In genomic region chr8:123764671-123765070, GRCm38 (mm10) we compare ENCODE assay signal across 10 mouse cellular contexts. TPM values are rescaled to one million over a fixed set of nuclear protein-coding genes. Genes with fewer than 3 reads are reported as not detected.
DNase-seq lines count a peak whose midpoint lies in the region; ATAC-seq and TF ChIP-seq lines count a peak whose summit lies in the region.
"Had no signal": no experiment of that assay in that cellular context is flagged by ENCODE, and none has a peak within 500 bp of the region (broad histone marks: within the 10 kb centered on the region; RNA-seq: fewer than 3 reads in every experiment).

No protein-coding gene starts in this region.

- TF ChIP-seq POLR2A in brain, embryonic 14.5 days (IDR thresholded peaks at IDR 0.05; ENCODE audit: borderline replicate concordance, extremely low read depth, insufficient read depth, insufficient read length, poor library complexity, severe bottlenecking) = no peak

- no peak overlapping the region for H3K4me3 ChIP-seq in forebrain, embryonic 10.5 days
- no peak overlapping the region for H3K4me3 ChIP-seq in forebrain, embryonic 12.5 days (replicated peaks)
- H3K4me3 ChIP-seq in liver, embryonic 14.5 days (ENCODE audit: insufficient read depth in 1 of 2, low read depth in 2 of 2, low read length in 2 of 2) = no peak overlapping the region
- no peak overlapping the region for H3K4me3 ChIP-seq in liver, embryonic 11.5 days (ENCODE audit: low read depth, low read length)
- H3K4me3 ChIP-seq: hindbrain, embryonic 12.5 days had no signal

- peaks cover 43% of the 10 kb centered on the region for H3K27me3 ChIP-seq in forebrain, embryonic 10.5 days (ENCODE audit: poor library complexity, severe bottlenecking)
- H3K27me3 ChIP-seq in forebrain, embryonic 12.5 days = peaks cover 13% of the 10 kb centered on the region; the same call in 1 of the 2 replicates
- H3K27me3 ChIP-seq in liver, embryonic 14.5 days (ENCODE audit: control insufficient read depth, insufficient read depth, low read length) = no peaks in the 10 kb centered on the region
- peaks cover 11% of the 10 kb centered on the region; the same call in 1 of the 2 replicates for H3K27me3 ChIP-seq in liver, embryonic 11.5 days (replicated peaks; ENCODE audit: control insufficient read depth, insufficient read depth, low read length)
- H3K27me3 ChIP-seq: hindbrain, embryonic 12.5 days had no signal

- H3K36me3 ChIP-seq in forebrain, embryonic 10.5 days (replicated peaks) = no peaks in the 10 kb centered on the region
- H3K36me3 ChIP-seq in forebrain, embryonic 12.5 days (replicated peaks) = no peaks in the 10 kb centered on the region
- H3K36me3 ChIP-seq in liver, embryonic 14.5 days (replicated peaks; ENCODE audit: control insufficient read depth, insufficient read depth, low read depth) = no peaks in the 10 kb centered on the region
- no peaks in the 10 kb centered on the region for H3K36me3 ChIP-seq in liver, embryonic 11.5 days (ENCODE audit: control insufficient read depth, insufficient read depth, low read length)
- H3K36me3 ChIP-seq: hindbrain, embryonic 12.5 days had no signal

- WGBS in forebrain, embryonic 10.5 days = 35% methylated on average over 4 of the region's 4 CpGs
- 38% methylated on average over 4 of the region's 4 CpGs for WGBS in forebrain, embryonic 12.5 days
- 37% methylated on average over 4 of the region's 4 CpGs for WGBS in liver, embryonic 14.5 days (ENCODE audit: insufficient replicate concordance)
- WGBS in liver, embryonic 11.5 days = 35% methylated on average over 4 of the region's 4 CpGs

- peak; percentile 50 for TF ChIP-seq CTCF in liver, embryonic 14.5 days (IDR thresholded peaks at IDR 0.05; ENCODE audit: low read depth)
- TF ChIP-seq CTCF in brain, embryonic 14.5 days (IDR thresholded peaks at IDR 0.05; ENCODE audit: borderline replicate concordance, extremely low read depth, insufficient read depth, insufficient read length) = peak; percentile 49; the same call in 1 of the 2 replicates

- H3K4me2 ChIP-seq in forebrain, embryonic 12.5 days = no peak overlapping the region
- no peak overlapping the region for H3K4me2 ChIP-seq in liver, embryonic 14.5 days (ENCODE audit: low read depth)
- H3K4me2 ChIP-seq in liver, embryonic 11.5 days = no peak overlapping the region
- H3K4me2 ChIP-seq: hindbrain, embryonic 12.5 days had no signal

- no peak for TF ChIP-seq EP300 in liver, embryonic 14.5 days (IDR thresholded peaks at IDR 0.05; ENCODE audit: low read depth)

- ATAC-seq in forebrain, embryonic 12.5 days (ENCODE audit: low FRiP score) = no peak
- no peak for ATAC-seq in liver, embryonic 14.5 days (ENCODE audit: insufficient read depth)
- ATAC-seq in liver, embryonic 11.5 days (replicated peaks; ENCODE audit: low FRiP score) = no peak
- no peak for ATAC-seq in erythroblast, adult 5-6 weeks (replicated peaks; ENCODE audit: low FRiP score, poor library complexity, severe bottlenecking)

- H3K9me3 ChIP-seq in forebrain, embryonic 10.5 days = no peaks in the 10 kb centered on the region
- no peaks in the 10 kb centered on the region for H3K9me3 ChIP-seq in forebrain, embryonic 12.5 days
- no peaks in the 10 kb centered on the region for H3K9me3 ChIP-seq in liver, embryonic 14.5 days (ENCODE audit: control insufficient read depth, low read length)
- no peaks in the 10 kb centered on the region for H3K9me3 ChIP-seq in liver, embryonic 11.5 days (ENCODE audit: control insufficient read depth, low read length)
- H3K9me3 ChIP-seq: hindbrain, embryonic 12.5 days had no signal

- DNase-seq in forebrain, embryonic 10.5 days (ENCODE audit: extremely low spot score, low spot score) = peak; percentile 24
- no peak for DNase-seq in liver, embryonic 14.5 days (ENCODE audit: low read depth in 3 of 3, low spot score in 3 of 3)
- DNase-seq in liver, embryonic 11.5 days (ENCODE audit: low spot score) = no peak
- DNase-seq in brain, embryonic 14.5 days (ENCODE audit: low read depth) = peak; percentile 51
- peak; percentile 71 for DNase-seq in retina, embryonic 14.5 days (ENCODE audit: low spot score)
- no peak for DNase-seq in yolk sac, embryonic 10.5 days (ENCODE audit: low spot score)
- DNase-seq: right cerebral cortex, postnatal 14 days had no signal

- H3K27ac ChIP-seq in forebrain, embryonic 10.5 days = no peak overlapping the region
- no peak overlapping the region for H3K27ac ChIP-seq in forebrain, embryonic 12.5 days
- H3K27ac ChIP-seq in liver, embryonic 14.5 days = no peak overlapping the region
- H3K27ac ChIP-seq in liver, embryonic 11.5 days (ENCODE audit: low read depth, low read length) = no peak overlapping the region
- H3K27ac ChIP-seq: hindbrain, embryonic 12.5 days had no signal

- H3K9ac ChIP-seq in forebrain, embryonic 12.5 days = no peak overlapping the region
- H3K9ac ChIP-seq in liver, embryonic 14.5 days (replicated peaks) = no peak overlapping the region
- H3K9ac ChIP-seq in liver, embryonic 11.5 days (ENCODE audit: low read depth, low read length) = no peak overlapping the region
- H3K9ac ChIP-seq: hindbrain, embryonic 12.5 days had no signal

- H3K4me1 ChIP-seq in forebrain, embryonic 10.5 days = peaks cover 41% of the 10 kb centered on the region
- H3K4me1 ChIP-seq in forebrain, embryonic 12.5 days = peaks cover 25% of the 10 kb centered on the region
- H3K4me1 ChIP-seq in liver, embryonic 14.5 days (replicated peaks; ENCODE audit: control insufficient read depth in 2 of 2, insufficient read depth in 2 of 2, low read length in 1 of 2) = peaks cover 0 to 6% of the 10 kb centered on the region in 2 experiments; a peak in 1 of 4 replicates
- H3K4me1 ChIP-seq in liver, embryonic 11.5 days (replicated peaks; ENCODE audit: control insufficient read depth, insufficient read depth, low read length) = 0 out of 2 replicates have a peak, but pooled peaks cover 9% of the 10 kb centered on the region

RNA-seq across cellular contexts. Expression of gene Rab4a, which starts 41.1 kb away (rescaled TPM):
- polyA plus RNA-seq in forebrain, embryonic 10.5 days (2016; fragmentation: Nextera tagmentation; extraction: Ambion mirVana) = 74.9 and 77.6 TPM in 2 replicates
- polyA plus RNA-seq in forebrain, embryonic 12.5 days (2016; fragmentation: Nextera tagmentation; extraction: Ambion mirVana) = 61.4 and 63.9 TPM in 2 replicates
- polyA plus RNA-seq in liver, embryonic 14.5 days (2012; rRNA removed) = 12.6 and 12.9 TPM in 2 replicates
- 23.7 and 24.2 TPM in 2 replicates for polyA plus RNA-seq in liver, embryonic 14.5 days (2014; fragmentation: Nextera tagmentation; extraction: Ambion mirVana)
- polyA plus RNA-seq in liver, embryonic 11.5 days (2014; fragmentation: Nextera tagmentation; extraction: Ambion mirVana) = 61.8 and 65.9 TPM in 2 replicates
- 48.0 and 49.1 TPM in 2 replicates for polyA plus RNA-seq in brain, embryonic 14.5 days (2012; rRNA removed)
- 2.1 and 8.5 TPM in 2 replicates for total RNA-seq in erythroblast, adult 5-6 weeks (2015; ENCODE audit: low replicate concordance)
- 1.7 and 2.6 TPM in 2 replicates for total RNA-seq in erythroblast, adult 5-6 weeks (2017; ENCODE audit: low replicate concordance)

Comparison
In these comparisons a context has a peak if more than half of its experiments do, and no peak if none do; other contexts are left out.
1. DNase-seq: peak in forebrain, embryonic 10.5 days (single experiment), brain, embryonic 14.5 days (single experiment) and retina, embryonic 14.5 days (single experiment); none in liver, embryonic 14.5 days (0 of 3), liver, embryonic 11.5 days (single experiment) and yolk sac, embryonic 10.5 days (single experiment).